9 mouse cellular contexts compared by ENCODE assay signal in the genomic region with DNA sequence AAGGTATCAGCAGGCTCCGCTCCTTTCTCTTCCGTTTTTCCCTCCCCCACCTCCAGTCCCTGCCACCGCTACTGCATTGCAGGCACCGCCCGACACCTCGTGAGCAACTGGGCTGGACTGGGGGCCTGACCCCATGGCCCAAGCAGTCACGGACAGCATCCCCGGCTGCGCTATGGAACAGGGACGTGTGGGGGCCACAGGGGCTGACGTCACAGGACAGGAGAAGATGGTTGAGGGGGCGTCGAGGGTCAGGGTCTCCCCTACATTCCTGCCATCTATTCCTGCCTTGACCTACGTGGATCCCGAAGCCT. TPM values are rescaled to one million over a fixed set of nuclear protein-coding genes. Genes with fewer than 3 reads are reported as not detected.
A peak's percentile ranks its signal among the peaks of the same experiment; 100 is the strongest.
DNase-seq lines count a peak whose midpoint lies in the region; ATAC-seq and TF ChIP-seq lines count a peak whose summit lies in the region.
"Had no signal": no experiment of that assay in that cellular context is flagged by ENCODE, and none has a peak within 500 bp of the region (broad histone marks: within the 10 kb centered on the region; RNA-seq: fewer than 3 reads in every experiment).

No protein-coding gene starts in this region.

- TF ChIP-seq CTCF in kidney, adult 2 months (conservative IDR thresholded peaks at IDR 0.05; ENCODE audit: insufficient read depth, insufficient read length, low read depth, low read length) = no peak
- TF ChIP-seq CTCF in bone marrow macrophage, adult 2 months (IDR thresholded peaks at IDR 0.05; ENCODE audit: low read depth, low read length) = no peak
- TF ChIP-seq CTCF in heart, postnatal 0 days (IDR thresholded peaks at IDR 0.05; ENCODE audit: low read depth) = no peak

- H3K9ac ChIP-seq in heart, postnatal 0 days (replicated peaks; ENCODE audit: low read depth, low read length) = no peak overlapping the region

- TF ChIP-seq POLR2A in kidney, adult 2 months (IDR thresholded peaks at IDR 0.05; ENCODE audit: low read depth, low read length) = no peak
- TF ChIP-seq POLR2A in bone marrow macrophage, adult 2 months (IDR thresholded peaks at IDR 0.05; ENCODE audit: borderline replicate concordance, low read depth, low read length) = no peak

- peak overlapping the region; percentile 55 for H3K4me3 ChIP-seq in kidney, adult 2 months (ENCODE audit: insufficient read depth, low read depth, low read length)
- peak overlapping the region; percentile 65 for H3K4me3 ChIP-seq in bone marrow macrophage, adult 2 months (ENCODE audit: insufficient read depth, low read length)
- peak overlapping the region; percentile 50 for H3K4me3 ChIP-seq in heart, postnatal 0 days (ENCODE audit: low read depth, low read length)
- peak overlapping the region; percentile 59 for H3K4me3 ChIP-seq in midbrain, embryonic 10.5 days

- peak overlapping the region; percentile 70 for H3K4me2 ChIP-seq in heart, postnatal 0 days (ENCODE audit: low read depth, low read length)

- DNase-seq in kidney, adult 2 months = no peak
- no peak for DNase-seq in kidney, adult 11 months
- DNase-seq in heart, postnatal 0 days (ENCODE audit: low spot score) = no peak
- no peak for DNase-seq in midbrain, embryonic 10.5 days (ENCODE audit: low spot score)
- no peak for DNase-seq in yolk sac, embryonic 10.5 days (ENCODE audit: low spot score)

- 5% methylated on average over 15 of the region's 15 CpGs for WGBS in kidney, adult 2 months
- 2% methylated on average over 15 of the region's 15 CpGs for WGBS in heart, postnatal 0 days
- 4% methylated on average over 15 of the region's 15 CpGs for WGBS in midbrain, embryonic 10.5 days

- ATAC-seq in heart, postnatal 0 days (ENCODE audit: insufficient read depth, low read depth) = no peak
- no peak for ATAC-seq in monocyte, adult 5-6 weeks (replicated peaks; ENCODE audit: insufficient number of reproducible peaks, low FRiP score, low TSS enrichment, poor library complexity, severe bottlenecking)
- no peak for ATAC-seq in activated CD4-positive, CD25-positive, alpha-beta regulatory T cell, adult 4 months
- ATAC-seq: Patski had no signal

- no peaks in the 10 kb centered on the region for H3K27me3 ChIP-seq in kidney, adult 2 months (replicated peaks; ENCODE audit: control insufficient read depth, insufficient read depth, low read length)
- peaks cover 65% of the 10 kb centered on the region for H3K27me3 ChIP-seq in heart, postnatal 0 days (ENCODE audit: control insufficient read depth, insufficient read depth, low read length)
- H3K27me3 ChIP-seq in midbrain, embryonic 10.5 days (ENCODE audit: low read depth, poor library complexity, severe bottlenecking) = peaks cover 68% of the 10 kb centered on the region

- peaks cover 13% of the 10 kb centered on the region for H3K4me1 ChIP-seq in kidney, adult 2 months (ENCODE audit: control insufficient read depth, insufficient read depth, low read length)
- peaks cover 14% of the 10 kb centered on the region for H3K4me1 ChIP-seq in bone marrow macrophage, adult 2 months (ENCODE audit: control insufficient read depth, insufficient read depth, low read length)
- peaks cover 14% of the 10 kb centered on the region for H3K4me1 ChIP-seq in heart, postnatal 0 days (ENCODE audit: control insufficient read depth, insufficient read depth)
- peaks cover 30% of the 10 kb centered on the region for H3K4me1 ChIP-seq in midbrain, embryonic 10.5 days

- H3K36me3 ChIP-seq in kidney, adult 2 months (ENCODE audit: control insufficient read depth, insufficient read depth, low read length) = no peaks in the 10 kb centered on the region
- no peaks in the 10 kb centered on the region; the same call in 1 of the 2 replicates for H3K36me3 ChIP-seq in heart, postnatal 0 days (replicated peaks; ENCODE audit: control insufficient read depth, insufficient read depth, low read length)
- peaks cover 3% of the 10 kb centered on the region for H3K36me3 ChIP-seq in midbrain, embryonic 10.5 days

- no peak overlapping the region for H3K27ac ChIP-seq in kidney, adult 2 months (ENCODE audit: insufficient read depth, low read depth, low read length)
- no peak overlapping the region for H3K27ac ChIP-seq in bone marrow macrophage, adult 2 months (ENCODE audit: insufficient read depth, low read depth, low read length)
- H3K27ac ChIP-seq in heart, postnatal 0 days (ENCODE audit: low read depth) = no peak overlapping the region
- H3K27ac ChIP-seq in midbrain, embryonic 10.5 days (replicated peaks) = no peak overlapping the region

- no peak for TF ChIP-seq EP300 in heart, postnatal 0 days (IDR thresholded peaks at IDR 0.05; ENCODE audit: low read depth)

- no peaks in the 10 kb centered on the region for H3K9me3 ChIP-seq in heart, postnatal 0 days (replicated peaks; ENCODE audit: control insufficient read depth, low read length)
- no peaks in the 10 kb centered on the region for H3K9me3 ChIP-seq in midbrain, embryonic 10.5 days (replicated peaks)

RNA-seq across cellular contexts. Expression of a gene that starts 0.5 kb away (rescaled TPM):
- polyA plus RNA-seq in kidney, adult 2 months (2012; rRNA removed) = 4.9 and 5.6 TPM in 2 replicates
- not detected in 2 replicates for polyA plus RNA-seq in bone marrow macrophage, adult 2 months (2012; ENCODE audit: insufficient read depth, insufficient read length, missing spikeins)
- 2.6 and 4.3 TPM in 2 replicates for total RNA-seq in heart, postnatal 0 days (2014; rRNA removed; ENCODE audit: low replicate concordance)
- 3.0 and 3.3 TPM in 2 replicates for polyA plus RNA-seq in heart, postnatal 0 days (2015; fragmentation: Nextera tagmentation; extraction: Ambion mirVana)
- polyA plus RNA-seq in midbrain, embryonic 10.5 days (2016; fragmentation: Nextera tagmentation; extraction: Ambion mirVana) = 0.97 and 1.0 TPM in 2 replicates
- 0.67 to 7.8 TPM (median 3.3 TPM) in 3 replicates for total RNA-seq in monocyte, adult 5-6 weeks (2017)
- not detected for polyA plus RNA-seq in activated CD4-positive, CD25-positive, alpha-beta regulatory T cell, adult 4 months (2017; shearing (Covaris generic))

RNA-seq across cellular contexts. Expression of a gene that starts 3.5 kb away (rescaled TPM):
- 258 and 297 TPM in 2 replicates for polyA plus RNA-seq in kidney, adult 2 months (2012; rRNA removed)
- 33.2 and 34.1 TPM in 2 replicates for polyA plus RNA-seq in bone marrow macrophage, adult 2 months (2012; ENCODE audit: insufficient read depth, insufficient read length, missing spikeins)
- total RNA-seq in heart, postnatal 0 days (2014; rRNA removed; ENCODE audit: low replicate concordance) = 160 and 168 TPM in 2 replicates
- 109 and 120 TPM in 2 replicates for polyA plus RNA-seq in heart, postnatal 0 days (2015; fragmentation: Nextera tagmentation; extraction: Ambion mirVana)
- 85.1 and 90.7 TPM in 2 replicates for polyA plus RNA-seq in midbrain, embryonic 10.5 days (2016; fragmentation: Nextera tagmentation; extraction: Ambion mirVana)
- total RNA-seq in monocyte, adult 5-6 weeks (2017) = 10.4 to 13.3 TPM (median 10.5 TPM) in 3 replicates
- polyA plus RNA-seq in activated CD4-positive, CD25-positive, alpha-beta regulatory T cell, adult 4 months (2017; shearing (Covaris generic)) = 10 to 100 TPM; 49.2 to 51.1 TPM

RNA-seq across cellular contexts. Expression of a gene that starts 13.5 kb away (rescaled TPM):
- 0.36 and 0.37 TPM in 2 replicates for polyA plus RNA-seq in kidney, adult 2 months (2012; rRNA removed)
- not detected in 2 replicates for polyA plus RNA-seq in bone marrow macrophage, adult 2 months (2012; ENCODE audit: insufficient read depth, insufficient read length, missing spikeins)
- total RNA-seq in heart, postnatal 0 days (2014; rRNA removed; ENCODE audit: low replicate concordance) = 5.6 TPM in 1 of 2 replicates, not detected in the other
- 1.1 and 1.2 TPM in 2 replicates for polyA plus RNA-seq in heart, postnatal 0 days (2015; fragmentation: Nextera tagmentation; extraction: Ambion mirVana)
- polyA plus RNA-seq in midbrain, embryonic 10.5 days (2016; fragmentation: Nextera tagmentation; extraction: Ambion mirVana) = 42.2 and 72.4 TPM in 2 replicates
- total RNA-seq in monocyte, adult 5-6 weeks (2017) = 0.32 TPM in 1 of 3 replicates, not detected in the others
- polyA plus RNA-seq in activated CD4-positive, CD25-positive, alpha-beta regulatory T cell, adult 4 months (2017; shearing (Covaris generic)) = not detected

RNA-seq across cellular contexts. Expression of a gene that starts 16.9 kb away (rescaled TPM):
- 10.7 and 10.8 TPM in 2 replicates for polyA plus RNA-seq in kidney, adult 2 months (2012; rRNA removed)
- polyA plus RNA-seq in bone marrow macrophage, adult 2 months (2012; ENCODE audit: insufficient read depth, insufficient read length, missing spikeins) = 0.31 and 0.35 TPM in 2 replicates
- total RNA-seq in heart, postnatal 0 days (2014; rRNA removed; ENCODE audit: low replicate concordance) = 19.8 and 24.4 TPM in 2 replicates
- polyA plus RNA-seq in heart, postnatal 0 days (2015; fragmentation: Nextera tagmentation; extraction: Ambion mirVana) = 7.8 and 8.8 TPM in 2 replicates
- polyA plus RNA-seq in midbrain, embryonic 10.5 days (2016; fragmentation: Nextera tagmentation; extraction: Ambion mirVana) = 25.3 and 34.1 TPM in 2 replicates
- total RNA-seq in monocyte, adult 5-6 weeks (2017) = not detected in 3 replicates
- polyA plus RNA-seq in activated CD4-positive, CD25-positive, alpha-beta regulatory T cell, adult 4 months (2017; shearing (Covaris generic)) = not detected

RNA-seq across cellular contexts. Expression of a gene that starts 22.1 kb away (rescaled TPM):
- polyA plus RNA-seq in kidney, adult 2 months (2012; rRNA removed) = 246 and 280 TPM in 2 replicates
- 120 and 142 TPM in 2 replicates for polyA plus RNA-seq in bone marrow macrophage, adult 2 months (2012; ENCODE audit: insufficient read depth, insufficient read length, missing spikeins)
- 384 and 424 TPM in 2 replicates for total RNA-seq in heart, postnatal 0 days (2014; rRNA removed; ENCODE audit: low replicate concordance)
- polyA plus RNA-seq in heart, postnatal 0 days (2015; fragmentation: Nextera tagmentation; extraction: Ambion mirVana) = 230 and 231 TPM in 2 replicates
- 267 and 280 TPM in 2 replicates for polyA plus RNA-seq in midbrain, embryonic 10.5 days (2016; fragmentation: Nextera tagmentation; extraction: Ambion mirVana)
- 87.3 to 123 TPM (median 101 TPM) in 3 replicates for total RNA-seq in monocyte, adult 5-6 weeks (2017)
- 100 to 1,000 TPM; 118 to 143 TPM for polyA plus RNA-seq in activated CD4-positive, CD25-positive, alpha-beta regulatory T cell, adult 4 months (2017; shearing (Covaris generic))

Comparison
In these comparisons a context has a peak if more than half of its experiments do, and no peak if none do; other contexts are left out.
1. RNA of a gene that starts 13.5 kb away (polyA plus RNA-seq): 42.2 to 72.4 TPM in midbrain, embryonic 10.5 days; 1.1 to 1.2 TPM in heart, postnatal 0 days, 0.36 to 0.37 TPM in kidney, adult 2 months, not detected in activated CD4-positive, CD25-positive, alpha-beta regulatory T cell, adult 4 months and not detected in bone marrow macrophage, adult 2 months; every median in the first group is over 10 times any median in the second.
2. Peak in every context shown above with its lines, with median percentiles within 50 percentile points of each other: H3K4me3 ChIP-seq.